Mouse (Mus musculus) forebrain, embryonic 14.5 days (tissue): ENCODE results near the gene Prss3. TPM values are rescaled to one million over a fixed set of nuclear protein-coding genes. Genes with fewer than 3 reads are reported as not detected.
"Not testable (repeated sequence)": the region's sequence is repeated elsewhere in the genome, so short reads cannot be mapped to it uniquely, and the experiment has no call there.

ENCODE experiments used
- ATAC-seq: fragments of 200-750 bp; cut with Nextera tagmentation; 2 replicates; pipeline ENCODE4 v1.8.0; 2017; ENCODE audit warnings: mild to moderate bottlenecking, moderate library complexity
- DNase-seq: peaks from one replicate; pipeline ENCODE4 v3.0.0-alpha.2; 2015; ENCODE audit warnings: low spot score
- H3K27ac ChIP-seq: fragments of 300-500 bp; sonication (generic); 2 replicates; pipeline ENCODE4 v1.5.1; 2014; ENCODE audit warnings: low read depth, mild to moderate bottlenecking, control low read depth, low read length, moderate library complexity
- H3K27me3 ChIP-seq: fragments of 300-500 bp; sonication (generic); replicated peaks from 2 replicates; pipeline ENCODE4 v1.6.1; 2014; ENCODE audit warnings: low read length, control low read depth, mixed read lengths; ENCODE audit not compliant: control insufficient read depth, insufficient read depth
- H3K36me3 ChIP-seq: fragments of 300-500 bp; sonication (generic); 2 replicates; pipeline ENCODE4 v1.6.1; 2014; ENCODE audit warnings: low read length, control low read depth; ENCODE audit not compliant: control insufficient read depth, insufficient read depth
- H3K4me1 ChIP-seq: fragments of 300-500 bp; sonication (generic); 2 replicates; pipeline ENCODE4 v1.6.1; 2014; ENCODE audit warnings: antibody characterized with exemption, low read length, control low read depth; ENCODE audit not compliant: control insufficient read depth, insufficient read depth
- H3K4me2 ChIP-seq: fragments of 300-500 bp; sonication (generic); 2 replicates; pipeline ENCODE4 v1.6.1; 2014; ENCODE audit warnings: mild to moderate bottlenecking, control low read depth, low read length
- H3K4me3 ChIP-seq: fragments of 300-500 bp; sonication (generic); 2 replicates; pipeline ENCODE4 v1.5.1; 2014; ENCODE audit warnings: low read depth, low read length, control low read depth
- H3K9ac ChIP-seq: fragments of 300-500 bp; sonication (generic); 2 replicates; pipeline ENCODE4 v1.6.1; 2014; ENCODE audit warnings: mild to moderate bottlenecking, low read length, control low read depth, moderate library complexity
- H3K9me3 ChIP-seq: fragments of 300-500 bp; sonication (generic); replicated peaks from 2 replicates; pipeline ENCODE4 v1.6.1; 2016; ENCODE audit warnings: low read length, control low read depth, mixed read lengths; ENCODE audit not compliant: control insufficient read depth
- WGBS: fragments of 180-500 bp; shearing (Covaris S2); extraction: QIAGEN DNeasy Blood & Tissue Kit; methylation state at CpG from one replicate; pipeline ENCODE4 v1.1.7; 2014; 5-methylcytosine and 5-hydroxymethylcytosine counted together
- polyA plus RNA-seq: library from polyadenylated mRNA; unstranded; fragments of >200 nt; fragmentation: Nextera tagmentation; extraction: Ambion mirVana; gene quantifications from 2 replicates; pipeline ENCODE4 v1.2.1, GENCODE M21; 2014

Gene Prss3
- polyA plus RNA-seq, result not detected in 2 replicates

DNA sequence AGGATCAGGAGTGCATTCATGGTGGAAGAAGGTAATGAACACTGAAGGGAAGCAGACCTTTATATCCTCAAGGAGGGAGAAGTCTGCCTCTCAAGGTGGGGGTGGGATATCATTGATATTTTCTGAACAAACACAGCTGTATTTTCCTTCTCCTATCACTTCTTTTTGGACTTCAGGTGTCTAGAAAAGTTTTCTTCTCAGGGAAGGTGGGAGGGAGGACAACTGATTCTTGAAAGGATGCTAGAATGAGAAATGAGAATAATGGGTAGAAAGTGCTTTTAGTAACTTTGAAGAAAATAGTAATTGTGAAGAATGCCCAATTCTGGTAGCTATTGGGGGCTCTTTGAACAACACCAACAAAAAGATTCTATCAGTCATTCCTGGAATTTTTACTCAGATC lies at the start of gene Prss3:
TSS of gene Prss3 (minus strand) at position 101 of the 400 bp plus-strand sequence.
- ATAC-seq, H3K27ac ChIP-seq, DNase-seq, H3K36me3 ChIP-seq, H3K9me3 ChIP-seq, H3K4me1 ChIP-seq, H3K9ac ChIP-seq, H3K27me3 ChIP-seq, H3K4me3 ChIP-seq, H3K4me2 ChIP-seq: not testable (repeated sequence)

- not testable (repeated sequence) for H3K4me2 ChIP-seq, H3K36me3 ChIP-seq, H3K9ac ChIP-seq, H3K27ac ChIP-seq, H3K4me3 ChIP-seq, ATAC-seq, H3K4me1 ChIP-seq, DNase-seq, H3K9me3 ChIP-seq, H3K27me3 ChIP-seq
Observed at GRCm38 (mm10) chr6:41392056-41392455, 14.6 kb upstream of the Prss3 start, which contains the start of gene Gm5771. TSS of gene Gm5771 (plus strand) at chr6:41392356.

GRCm38 (mm10) chr6:41391640-41392039 lies 14.2 kb upstream of the Prss3 start:
- H3K4me1 ChIP-seq, DNase-seq, H3K9me3 ChIP-seq, H3K9ac ChIP-seq, H3K27me3 ChIP-seq, H3K27ac ChIP-seq, H3K4me2 ChIP-seq, H3K4me3 ChIP-seq, ATAC-seq, H3K36me3 ChIP-seq: not testable (repeated sequence)
- 83% methylated on average over 1 of the region's 1 CpGs for WGBS

DNA sequence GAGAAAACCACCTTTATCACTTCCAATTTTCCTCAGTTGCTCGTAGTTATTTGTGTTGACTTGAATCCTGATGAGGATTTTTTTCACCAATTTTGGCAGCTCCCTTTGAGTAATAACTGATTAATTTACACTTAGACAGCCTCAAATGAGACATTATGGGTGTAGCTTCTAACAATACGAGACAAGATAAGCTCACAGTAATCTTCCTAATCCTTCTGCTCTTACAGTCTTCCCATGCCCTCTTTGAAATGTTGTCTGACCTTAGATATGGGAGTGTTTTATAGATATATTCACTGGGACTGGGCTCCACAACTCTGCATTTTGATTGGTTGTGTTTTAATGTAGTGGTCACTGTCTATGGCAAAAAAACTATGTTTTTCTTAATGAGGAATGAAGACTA lies 9.3 kb upstream of the Prss3 start:
- Histone ChIP-seq H3K36me3 (no peaks in the 10 kb centered on the region), H3K9me3 (no peaks in the 10 kb centered on the region), H3K4me3 (no peak overlapping the region), H3K9ac (no peak overlapping the region), H3K27ac (no peak overlapping the region), H3K27me3 (no peaks in the 10 kb centered on the region), H3K4me1 (no peaks in the 10 kb centered on the region), H3K4me2 (no peak overlapping the region)
- DNase-seq, result no peak
- ATAC-seq, result no peak
- WGBS, result 81% methylated on average over 2 of the region's 2 CpGs

- not testable (repeated sequence) for H3K4me1 ChIP-seq, H3K27ac ChIP-seq, H3K36me3 ChIP-seq, H3K27me3 ChIP-seq, H3K4me2 ChIP-seq, ATAC-seq, H3K4me3 ChIP-seq, H3K9me3 ChIP-seq, DNase-seq, H3K9ac ChIP-seq
- 86% methylated on average over 1 of the region's 2 CpGs for WGBS
Observed at GRCm38 (mm10) chr6:41373772-41374171, 3.7 kb downstream of the Prss3 start.

- Histone ChIP-seq H3K4me3 (no peak within 1 kb of the TSS), H3K27ac (no peak within 1 kb of the TSS), H3K36me3 (no peaks in the 10 kb centered on the region), H3K4me1 (no peaks in the 10 kb centered on the region), H3K4me2 (no peak within 1 kb of the TSS), H3K9ac (no peak within 1 kb of the TSS), H3K9me3 (no peaks in the 10 kb centered on the region), H3K27me3 (no peaks in the 10 kb centered on the region)
- no peak for ATAC-seq
- 83% methylated on average over 2 of the region's 2 CpGs for WGBS
- no peak for DNase-seq
Observed at GRCm38 (mm10) chr6:41353932-41354331, 23.5 kb downstream of the Prss3 start, which contains the start of gene Try10. TSS of gene Try10 (plus strand) at chr6:41354105.

Other genes with a start within 250 kb of the Prss3 start
- not detected in 2 replicates for gene Try4, start 75.4 kb downstream of the Prss3 start, polyA plus RNA-seq
- gene Try5, start 60.8 kb downstream of the Prss3 start, polyA plus RNA-seq, result 0.47 and 0.60 TPM in 2 replicates
- not detected in 2 replicates for gene Try10, start 23.6 kb downstream of the Prss3 start, polyA plus RNA-seq
- gene Gm5771, start 14.7 kb upstream of the Prss3 start, polyA plus RNA-seq, result not detected in 2 replicates
- not detected in 2 replicates for gene Gm10334, start 68.5 kb upstream of the Prss3 start, polyA plus RNA-seq
- not detected in 2 replicates for gene Prss1, start 81.3 kb upstream of the Prss3 start, polyA plus RNA-seq
- not detected in 2 replicates for gene Prss2, start 144.1 kb upstream of the Prss3 start, polyA plus RNA-seq
- gene Ephb6, start 227.8 kb upstream of the Prss3 start, polyA plus RNA-seq, result 20.2 and 24.7 TPM in 2 replicates